Mouse (Mus musculus) E14TG2a.4 (cell line): ENCODE data around the gene Ccnl1.

Experiments used
- CTCF ChIP-seq: conservative IDR thresholded peaks from 2 replicates; pipeline ENCODE4 v1.5.1; 2014; ENCODE audit warnings: low read length
- NANOG ChIP-seq: IDR thresholded peaks from 2 replicates; pipeline ENCODE4 v1.6.1; 2014; ENCODE audit warnings: borderline replicate concordance, low read length, mixed read lengths
- POU5F1 ChIP-seq: IDR thresholded peaks from 2 replicates; pipeline ENCODE4 v1.6.1; 2014; ENCODE audit warnings: low read length, borderline replicate concordance

GRCm38 (mm10) chr3:65926426-65926825 lies 31.6 kb downstream of the Ccnl1 start:
- TF ChIP-seq CTCF (no peak), NANOG (no peak), POU5F1 (no peak)
